Mouse (Mus musculus): ENCODE data around the gene Paqr7.
A peak's percentile ranks its signal among the peaks of the same experiment; 100 is the strongest.

The Paqr7 gene

DNA sequence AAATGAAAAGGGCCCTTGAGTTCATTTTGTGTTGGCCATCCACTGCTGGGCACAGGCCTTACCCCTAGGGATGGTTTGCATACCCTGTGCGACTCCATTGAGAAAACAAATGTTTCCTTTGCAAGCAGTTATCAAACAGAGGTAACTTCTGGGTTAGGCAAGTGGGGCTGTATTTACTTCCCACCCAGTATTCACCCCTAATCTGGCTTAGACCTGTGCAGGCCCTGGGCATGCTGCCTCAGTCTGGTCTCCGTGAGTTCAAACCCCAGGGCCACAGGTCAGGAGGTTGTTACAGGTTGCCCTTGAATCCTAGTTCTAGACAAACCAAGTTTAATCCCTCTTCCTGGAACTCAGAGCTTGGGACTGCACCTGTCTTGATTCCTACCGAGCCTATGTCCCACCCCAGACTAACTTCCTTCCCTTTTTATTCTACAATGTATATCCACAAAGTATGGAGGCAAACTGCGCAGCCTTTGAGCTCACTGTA, 8.8 kb downstream of the Paqr7 start:
- no peak for DNase-seq

DNA sequence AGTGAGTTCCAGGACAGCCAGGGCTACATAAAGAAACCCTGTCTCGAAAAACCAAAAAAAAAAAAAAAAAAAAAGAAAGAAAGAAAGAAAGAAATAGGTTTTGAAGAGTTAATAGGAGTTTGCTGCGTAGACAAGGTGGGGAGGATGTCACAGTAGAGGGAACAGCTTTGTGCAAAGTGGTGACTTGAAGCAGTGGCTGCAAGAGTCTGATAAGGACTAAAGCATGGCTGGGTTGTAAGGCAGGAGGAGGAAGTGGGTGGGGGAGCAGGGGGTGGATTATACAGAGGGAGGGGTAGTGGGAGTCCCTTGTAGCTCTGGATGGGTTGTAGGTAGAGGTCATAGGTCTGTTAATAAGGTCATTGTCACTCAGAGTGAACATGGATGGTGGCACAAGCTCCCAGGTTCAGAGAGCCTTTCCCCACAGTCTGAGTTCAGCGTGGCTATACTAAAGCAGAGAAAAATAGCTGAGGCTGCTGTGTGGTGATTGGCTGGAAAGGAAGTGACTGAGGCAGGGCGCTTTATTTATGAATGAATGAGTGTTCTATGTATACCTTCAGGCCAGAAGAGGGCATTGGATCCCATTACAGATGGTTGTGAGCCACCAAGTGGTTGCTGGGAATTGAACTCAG, 9.6 kb downstream of the Paqr7 start:
- DNase-seq = no peak

DNA sequence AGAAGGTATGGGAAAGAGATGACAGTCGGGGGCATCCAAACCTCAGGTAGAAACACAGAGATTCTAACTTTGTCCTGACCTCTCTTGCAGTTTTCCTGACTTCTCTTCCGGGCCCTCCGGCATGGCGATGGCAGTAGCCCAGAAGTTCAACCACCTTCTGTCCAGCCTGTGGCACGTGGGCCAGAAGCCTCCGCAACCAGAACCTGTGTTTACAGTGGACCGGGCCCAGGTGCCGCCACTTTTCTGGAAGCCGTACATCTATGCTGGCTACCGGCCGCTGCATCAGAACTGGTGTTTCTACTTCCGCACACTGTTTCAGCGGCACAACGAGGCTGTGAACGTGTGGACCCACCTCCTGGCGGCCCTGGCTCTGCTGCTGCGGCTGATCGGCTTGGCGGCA, 10.2 kb downstream of the Paqr7 start:
- no peak for DNase-seq

DNA sequence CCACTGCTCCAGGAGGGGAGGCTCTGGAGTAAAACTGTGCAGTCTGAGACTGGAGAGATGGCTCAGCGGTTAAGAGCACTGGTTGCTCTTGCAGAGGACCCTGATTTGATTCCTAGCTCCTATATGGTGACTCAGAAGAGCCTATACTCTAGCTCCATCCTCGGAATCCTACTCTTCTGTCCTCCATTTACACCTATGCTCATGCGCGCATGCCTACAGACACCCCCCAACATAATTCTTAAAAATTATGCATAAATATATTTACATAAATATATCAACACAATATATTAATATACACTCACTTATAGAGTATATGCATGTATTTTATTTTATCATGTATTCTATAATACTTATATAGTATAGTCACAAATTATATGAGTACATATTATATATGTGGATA, 13.9 kb downstream of the Paqr7 start:
- no peak for DNase-seq

DNA sequence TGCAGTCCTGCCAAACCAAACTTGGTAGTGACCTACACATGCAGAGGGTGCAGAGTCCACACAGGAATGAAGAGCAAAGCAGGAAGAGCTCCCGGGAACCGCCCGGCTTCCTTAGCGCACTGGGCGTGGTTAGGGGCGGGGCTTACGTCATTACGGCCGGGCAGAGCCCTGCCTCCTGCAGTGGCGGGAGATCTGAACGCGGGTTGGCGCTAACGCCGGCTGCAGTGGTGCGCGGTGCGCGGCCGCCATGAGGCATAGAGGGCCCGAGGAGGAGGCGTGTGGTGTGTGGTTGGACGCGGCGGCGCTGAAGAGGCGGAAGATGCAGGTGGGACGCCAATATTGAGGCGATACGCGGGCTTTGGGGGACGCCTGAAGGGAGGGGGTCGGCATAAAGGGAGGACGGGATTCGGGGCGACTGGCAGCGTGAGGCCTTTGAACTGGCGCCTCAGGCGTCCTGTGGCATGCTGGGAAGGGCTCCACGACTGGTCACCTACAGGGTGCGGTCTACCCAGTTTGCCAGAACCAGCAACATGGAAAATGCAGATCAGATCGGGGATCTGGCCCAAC, 14.4 kb downstream of the Paqr7 start, which contains the start of gene Aunip:
Gene Aunip (plus strand): TSS at position 155 of the 567 bp plus-strand sequence.
- peak; percentile 92 for DNase-seq

DNA sequence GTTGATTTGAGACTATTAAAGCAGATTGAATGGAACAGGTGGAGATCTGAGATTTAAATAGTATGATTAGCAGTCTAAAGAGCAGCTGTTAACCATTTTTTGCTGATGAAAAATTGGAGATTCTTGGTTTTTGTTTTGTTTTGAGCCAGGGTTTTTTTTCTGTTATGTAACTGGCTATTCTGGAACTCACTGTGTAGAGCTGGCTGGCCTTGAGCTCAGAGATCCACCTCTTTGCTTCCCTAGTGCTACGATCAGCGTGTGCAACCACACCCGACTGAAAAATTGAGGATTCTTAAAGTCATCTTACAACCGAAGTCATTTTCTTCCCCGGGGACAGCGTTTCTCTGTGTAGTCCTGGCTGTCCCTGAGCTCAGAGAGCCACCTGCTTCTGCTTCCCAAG, 15.2 kb downstream of the Paqr7 start:
- DNase-seq = no peak

DNA sequence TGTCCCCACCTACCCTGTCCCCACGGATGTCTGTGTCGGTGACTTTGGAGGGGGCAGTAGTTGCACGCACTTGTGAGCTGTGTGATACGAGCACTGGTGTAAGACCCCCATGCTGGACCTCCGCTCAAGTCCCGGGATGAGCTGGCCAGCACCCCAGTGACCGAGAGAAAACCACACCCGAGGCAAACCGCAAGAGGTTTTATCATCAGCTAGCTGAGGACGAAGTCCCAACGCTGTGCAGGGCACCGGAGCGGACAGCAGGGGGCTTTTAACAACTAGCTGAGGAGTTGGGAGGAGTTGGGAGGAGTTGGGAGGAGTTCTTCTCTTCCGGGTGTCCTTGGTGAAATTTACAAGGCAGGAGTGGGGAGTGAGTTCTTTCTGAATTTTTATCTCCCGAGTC, 16.3 kb downstream of the Paqr7 start:
- DNase-seq = peak; percentile 80

DNA sequence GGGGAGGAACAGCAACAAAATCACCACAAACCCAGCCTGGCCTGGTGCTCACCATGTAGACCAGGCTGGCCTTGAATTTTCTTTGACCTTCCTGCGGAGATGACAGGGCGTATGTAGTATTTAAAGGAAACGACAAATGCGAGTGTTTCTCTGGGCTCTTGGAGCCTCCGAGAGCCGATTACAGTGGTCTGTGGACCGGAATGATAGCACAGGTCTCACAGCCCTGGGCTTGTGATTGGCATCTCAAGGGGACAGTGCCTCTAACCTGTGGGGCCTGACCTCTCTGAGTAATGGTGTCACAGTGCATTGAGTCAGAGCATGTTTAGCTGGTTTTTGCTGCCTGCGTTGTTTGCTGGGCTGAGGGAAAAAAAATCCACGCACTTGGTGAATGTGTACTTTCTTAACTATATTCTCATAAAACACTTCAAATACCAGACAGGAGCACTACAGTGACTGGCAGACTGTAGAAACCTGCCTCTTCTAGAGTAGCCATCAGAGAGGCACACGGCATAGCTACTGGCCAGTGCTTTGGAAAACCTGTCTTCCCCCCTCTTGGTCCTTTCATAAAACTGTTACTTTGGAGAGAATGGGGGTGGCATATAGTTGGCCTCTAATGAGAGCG, 17.9 kb downstream of the Paqr7 start:
- no peak for DNase-seq

DNA sequence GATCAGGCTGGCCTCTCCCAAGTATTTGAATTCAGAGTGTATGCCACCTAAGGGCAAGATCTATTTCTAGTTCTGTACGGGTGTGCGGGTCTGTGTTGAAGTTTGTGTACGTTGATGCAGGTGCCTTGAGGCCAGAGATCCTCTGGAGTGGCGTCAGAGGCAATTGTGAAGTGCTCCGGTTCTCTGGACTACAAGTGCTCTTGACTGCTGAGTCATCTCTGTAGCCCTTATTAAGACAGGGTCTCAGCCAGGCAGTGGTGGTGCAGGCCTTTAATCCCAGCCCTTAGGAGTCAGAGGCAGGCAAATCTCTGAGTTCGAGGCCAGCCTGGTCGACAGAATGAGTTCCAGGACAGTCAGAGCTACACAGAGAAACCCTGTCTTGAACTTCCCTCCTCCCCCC, 19.1 kb downstream of the Paqr7 start:
- no peak for DNase-seq

DNA sequence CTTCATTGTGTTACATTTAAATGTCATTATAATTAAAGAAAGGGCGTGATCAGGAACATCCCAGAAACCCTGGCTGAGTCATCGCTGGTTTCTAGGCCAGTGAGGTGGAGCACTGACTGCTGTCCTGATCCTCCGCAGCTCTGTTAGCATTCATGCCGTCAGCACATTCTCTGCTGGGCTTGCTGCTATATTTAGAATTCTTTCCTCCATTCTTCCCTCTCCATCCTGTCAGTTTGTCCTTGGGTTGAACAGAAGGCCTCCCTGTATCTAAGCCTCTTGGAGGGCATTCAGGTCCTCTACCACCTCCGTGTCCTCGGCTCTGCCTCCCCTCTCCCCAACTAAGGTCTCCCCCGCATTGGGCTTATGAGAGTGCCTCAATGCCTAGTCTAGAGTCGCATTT, 20.5 kb downstream of the Paqr7 start:
- no peak for DNase-seq

DNA sequence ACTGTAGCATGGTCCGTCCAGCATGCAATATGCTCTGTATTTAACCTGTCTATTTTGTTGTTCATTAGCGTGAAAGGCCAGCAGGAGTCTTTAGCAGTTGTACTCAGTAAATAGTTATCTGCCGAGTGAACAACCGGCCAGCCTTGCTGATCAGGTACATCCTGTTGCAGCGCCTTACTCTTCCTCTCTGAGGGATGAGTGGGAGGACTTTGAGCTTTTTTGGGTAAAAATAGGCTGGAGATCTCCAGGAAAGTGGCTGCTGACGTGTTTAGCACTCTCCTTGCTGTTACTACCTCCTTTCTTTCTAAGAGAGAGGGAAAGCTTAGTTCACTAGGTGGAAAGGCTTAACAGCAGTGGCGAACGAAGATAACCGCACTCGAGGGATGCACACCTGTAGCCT, 21.2 kb downstream of the Paqr7 start:
- DNase-seq = no peak

DNA sequence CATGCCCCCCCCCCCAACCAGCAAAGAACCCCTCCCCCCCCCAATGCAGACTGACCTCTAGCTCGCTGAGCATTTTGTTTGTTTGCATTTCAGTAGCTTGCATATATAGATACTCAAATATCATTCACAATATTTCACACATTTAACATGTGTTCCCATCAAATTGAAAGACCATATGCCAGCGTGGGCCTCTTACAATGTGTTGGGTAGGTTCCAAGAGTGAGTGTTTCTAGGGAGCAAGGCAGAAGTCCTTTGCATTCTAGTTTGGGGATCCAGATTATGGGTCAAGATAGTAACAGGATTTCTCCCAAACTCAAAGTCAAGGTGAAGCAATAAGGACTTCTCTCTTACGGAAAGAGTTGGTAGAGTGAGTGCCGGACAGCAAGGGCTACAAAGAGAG, 22.0 kb downstream of the Paqr7 start:
- no peak for DNase-seq

DNA sequence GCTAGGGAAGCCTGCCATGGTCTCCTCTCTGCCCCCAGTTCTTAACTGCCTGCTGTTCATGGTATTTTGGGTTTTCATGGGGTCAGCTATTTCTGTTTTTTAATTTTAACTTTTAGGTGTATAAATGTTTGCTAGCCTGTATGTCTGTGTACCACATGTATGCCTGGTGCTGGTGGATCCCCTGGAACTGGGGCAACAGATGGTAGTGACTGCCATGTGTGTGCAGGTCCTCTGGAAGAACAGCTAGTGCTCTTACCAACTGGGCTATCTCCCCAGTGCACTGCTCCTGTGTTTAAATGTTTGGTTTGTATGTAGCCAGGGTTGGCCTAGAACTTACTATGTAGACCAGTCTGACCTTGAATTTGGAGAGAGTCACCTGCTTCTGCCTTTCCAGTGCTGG, 22.8 kb downstream of the Paqr7 start:
- DNase-seq = no peak

DNA sequence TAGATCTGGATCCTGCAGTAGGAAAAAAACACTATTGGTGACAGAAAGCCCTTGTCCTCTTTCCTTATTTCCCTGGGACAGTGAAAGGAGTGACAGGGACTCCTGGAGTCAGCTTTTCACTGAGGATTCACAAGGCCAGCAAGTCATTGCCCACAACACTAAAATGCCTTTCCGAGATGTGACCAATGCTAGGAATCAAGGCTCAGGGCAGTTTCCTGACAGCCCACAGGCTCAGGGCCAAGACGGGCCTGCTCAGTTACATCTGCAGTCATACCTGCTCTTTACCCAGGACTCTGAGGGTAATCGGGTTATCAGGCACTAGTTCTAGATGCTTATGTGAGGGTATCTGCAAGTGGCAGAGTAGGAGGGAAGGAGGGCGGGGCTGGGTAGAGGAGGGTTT, 26.9 kb downstream of the Paqr7 start:
- no peak for DNase-seq

DNA sequence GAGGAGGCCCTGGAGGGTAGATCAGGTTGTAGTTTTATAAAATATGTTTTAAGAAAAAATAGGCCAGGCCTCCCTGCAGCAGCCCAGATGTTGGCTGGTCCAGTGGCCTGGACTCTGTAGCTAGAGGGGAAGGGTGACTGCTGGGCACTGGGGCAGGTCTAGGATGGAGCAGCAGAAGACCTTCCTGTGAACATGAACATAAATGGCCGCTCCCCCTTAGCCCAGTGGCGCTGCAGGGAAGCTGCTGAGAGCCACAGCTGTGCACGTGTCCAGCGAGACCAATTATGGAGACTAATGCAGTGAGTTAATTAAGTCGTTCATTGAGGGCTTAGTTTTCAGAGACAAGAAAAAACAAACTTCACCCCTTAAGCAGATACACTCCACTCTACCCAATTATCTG, 29.3 kb downstream of the Paqr7 start:
- no peak for DNase-seq

DNA sequence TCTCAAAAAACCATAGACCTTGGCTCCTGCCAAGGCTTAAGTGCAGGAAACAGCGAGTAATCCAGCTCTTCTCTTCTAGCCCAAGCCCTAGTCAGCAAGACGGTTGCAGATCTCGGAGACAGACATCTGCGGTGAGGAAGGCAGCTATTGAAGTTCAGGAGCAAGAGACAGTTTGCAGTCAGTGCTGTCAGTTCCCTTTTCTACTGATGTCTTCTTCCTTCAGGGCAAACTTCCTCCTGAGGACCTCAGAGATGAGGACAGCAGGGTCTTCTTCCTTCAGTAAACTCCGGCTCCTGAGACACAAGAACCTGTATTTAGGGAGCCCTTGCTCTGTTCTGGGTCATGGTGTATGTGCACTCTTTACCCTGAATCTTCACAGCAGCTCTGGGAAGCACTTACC, 29.7 kb downstream of the Paqr7 start:
- DNase-seq = no peak

DNA sequence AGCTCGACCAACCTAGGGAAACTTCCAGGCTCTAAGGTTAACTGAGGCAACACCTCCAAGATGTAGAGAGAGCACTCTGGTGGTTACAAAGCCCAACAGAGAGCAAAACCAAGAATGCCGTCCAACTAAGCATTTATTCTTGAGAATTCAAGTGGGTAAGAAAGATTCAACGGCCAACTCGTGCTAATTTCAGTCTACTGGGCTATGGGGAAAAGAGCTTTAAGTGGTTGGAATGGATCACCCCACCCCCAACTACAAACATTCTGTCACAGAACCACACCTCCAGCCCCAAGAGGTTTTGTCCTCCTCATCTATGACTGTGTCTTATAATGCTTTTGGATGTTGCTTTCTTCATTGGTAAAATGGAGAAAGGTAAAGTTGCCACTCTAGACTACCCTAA, 36.4 kb downstream of the Paqr7 start:
- DNase-seq = no peak

DNA sequence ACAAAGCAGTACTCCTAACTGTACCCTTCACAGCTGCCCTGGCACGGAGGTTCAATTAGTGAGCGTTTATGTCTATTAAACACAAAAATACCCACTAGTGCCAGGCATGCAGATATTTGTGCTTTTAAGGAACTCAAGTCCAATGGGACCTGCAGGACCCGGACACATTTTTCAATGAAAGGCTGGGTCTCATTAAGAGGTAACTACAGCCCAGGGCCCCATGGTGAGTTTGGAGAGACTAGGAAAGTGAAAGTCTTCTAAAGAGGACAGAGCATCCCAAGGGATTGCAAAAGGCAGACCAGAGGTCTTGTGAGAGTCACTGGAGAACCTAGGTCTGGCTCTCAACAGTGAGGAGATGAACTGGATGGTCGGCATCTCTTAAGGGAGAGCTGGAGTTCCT, 36.9 kb downstream of the Paqr7 start:
- no peak for DNase-seq

DNA sequence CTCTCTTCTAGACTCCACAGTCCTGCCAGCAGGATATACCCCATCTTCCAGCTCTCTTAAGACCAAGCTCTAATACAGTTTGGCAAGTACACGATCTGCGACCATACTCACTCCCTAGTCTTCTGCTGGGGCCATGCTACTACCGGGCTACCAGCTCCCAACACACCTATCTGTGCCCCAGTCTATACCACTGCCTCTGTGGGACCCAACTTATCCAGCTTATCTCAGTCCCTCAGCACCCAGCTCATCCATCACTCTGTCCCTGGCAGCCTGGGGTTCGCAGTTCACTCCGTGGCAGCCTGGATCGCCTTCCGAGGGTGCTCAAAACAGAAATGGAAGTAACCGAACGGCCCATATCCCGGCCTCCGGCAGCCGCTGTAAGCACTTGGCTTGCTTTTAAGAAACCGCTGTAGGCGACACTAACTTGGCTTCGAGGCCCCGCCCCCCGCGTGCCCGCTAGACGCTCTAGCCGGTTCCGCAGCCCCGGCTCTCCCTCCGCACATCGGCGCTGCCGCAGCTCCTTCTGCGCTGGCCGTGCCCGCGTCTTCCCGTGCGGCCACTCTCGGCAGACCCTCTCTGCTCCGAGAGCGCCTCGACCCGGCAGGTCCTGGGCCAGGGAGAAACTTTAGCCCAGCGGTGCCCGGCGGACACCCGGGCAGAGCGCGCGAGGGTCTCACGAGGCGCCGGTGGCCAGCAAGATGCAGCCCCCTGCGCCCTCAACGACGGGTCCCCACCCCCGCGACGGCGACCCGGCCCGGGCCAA, 37.8 kb downstream of the Paqr7 start:
- DNase-seq = peak; percentile 64

DNA sequence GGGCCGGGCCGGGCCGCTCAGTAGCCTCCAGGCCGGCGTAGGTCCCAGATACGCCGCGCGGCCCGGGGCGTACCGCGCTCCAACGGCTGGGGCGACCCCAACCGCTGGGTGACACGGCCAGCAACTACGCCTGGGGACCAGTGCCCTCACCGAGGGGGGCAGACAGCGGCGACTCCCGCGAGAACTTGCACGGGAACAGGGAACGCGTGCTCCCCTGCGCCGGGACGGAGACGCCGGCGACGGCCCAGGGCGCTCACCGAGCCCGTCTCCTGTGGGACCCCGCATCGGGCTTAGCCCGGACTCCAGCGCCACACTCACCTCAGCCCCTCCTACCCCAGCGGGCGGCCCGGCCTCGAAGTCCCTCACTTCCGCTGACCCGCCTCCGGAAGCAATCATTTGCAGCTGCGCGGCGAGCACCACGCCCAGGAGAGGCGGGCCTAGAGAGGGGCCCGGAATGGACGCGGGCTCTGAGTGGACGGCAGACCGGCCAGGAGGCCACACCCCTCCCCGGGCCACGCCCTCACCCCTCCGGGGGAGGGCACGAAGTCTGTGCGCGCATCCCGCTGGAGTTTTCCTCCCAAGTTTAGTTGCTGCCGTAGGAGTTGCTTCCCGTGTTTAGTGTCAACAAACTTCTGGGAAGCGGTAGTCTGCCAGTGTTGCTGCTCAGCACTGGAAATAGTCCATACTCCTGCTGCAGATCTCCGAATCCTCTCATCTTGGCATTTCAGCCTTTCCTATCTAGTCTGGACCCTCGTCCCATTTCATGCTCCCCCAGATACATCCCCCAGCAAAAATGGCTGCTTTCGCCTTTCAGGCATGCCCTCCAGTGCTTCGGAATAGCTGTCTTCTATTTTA, 38.7 kb downstream of the Paqr7 start, which contains the start of gene Mtfr1l:
Gene Mtfr1l (minus strand): TSS at position 456 of the 855 bp plus-strand sequence.
- DNase-seq = peak; percentile 99

DNA sequence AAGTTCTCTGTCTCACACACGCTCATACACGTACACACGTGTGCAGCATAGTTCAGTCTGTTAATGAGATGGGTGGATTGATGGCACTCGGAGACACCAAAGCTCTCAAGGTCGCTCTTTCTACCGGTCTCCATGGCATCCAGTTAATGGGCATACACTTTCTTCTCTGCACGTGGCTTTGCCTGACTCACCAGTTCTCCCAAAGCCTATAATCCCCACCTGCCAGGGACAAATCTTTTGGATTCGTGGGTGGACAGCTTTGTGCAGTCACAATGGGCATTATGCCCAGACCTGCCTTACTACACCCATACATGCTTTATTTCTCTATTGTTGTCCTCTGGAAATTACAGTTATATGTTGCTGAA, 39.3 kb downstream of the Paqr7 start:
- DNase-seq = no peak

DNA sequence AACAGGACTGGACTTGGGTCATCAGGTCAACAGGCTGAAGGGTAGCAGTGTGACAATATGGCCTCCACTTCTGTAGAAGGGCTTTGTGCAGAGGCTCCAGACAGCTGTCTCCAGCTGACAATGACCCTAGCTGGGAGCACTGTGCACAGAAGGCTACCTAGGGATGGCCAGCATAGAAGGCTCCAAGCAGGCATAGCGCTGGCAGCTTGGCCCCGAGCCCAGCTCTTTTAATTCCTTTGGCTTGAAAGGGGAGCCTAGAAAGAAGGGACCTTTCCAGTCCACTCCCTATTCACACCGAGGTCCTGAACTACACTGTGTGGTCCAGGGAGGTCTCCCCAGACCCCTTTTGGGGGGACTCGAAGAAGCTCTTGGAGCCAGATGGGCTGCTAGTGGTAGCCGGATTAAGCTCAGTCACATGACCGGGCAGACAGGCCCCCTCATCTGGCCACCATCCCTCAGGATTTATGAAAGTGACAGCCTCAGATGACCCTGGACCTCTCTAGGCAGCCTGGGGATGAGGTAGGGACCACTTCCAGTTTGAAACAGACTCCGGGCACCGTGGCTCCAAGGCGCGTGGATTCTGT, 42.6 kb downstream of the Paqr7 start:
- DNase-seq = no peak
